Mouse (Mus musculus) intestine, postnatal 0 days (tissue): ENCODE data around the gene Wdr6. TPM values are rescaled to one million over a fixed set of nuclear protein-coding genes. Genes with fewer than 3 reads are reported as not detected.
A peak's percentile ranks its signal among the peaks of the same experiment; 100 is the strongest.

Experiments
- ATAC-seq: fragments of 200-750 bp; cut with Nextera tagmentation; 2 replicates; pipeline ENCODE4 v1.8.0; 2017; ENCODE audit warnings: mild to moderate bottlenecking, moderate TSS enrichment, moderate library complexity
- H3K27ac ChIP-seq: fragments of 300-500 bp; sonication (generic); 2 replicates; pipeline ENCODE4 v1.5.1; 2014; ENCODE audit warnings: mild to moderate bottlenecking, low read depth, low read length, moderate library complexity
- H3K27me3 ChIP-seq: fragments of 300-500 bp; sonication (generic); replicated peaks from 2 replicates; pipeline ENCODE4 v1.6.1; 2014; ENCODE audit warnings: low read length, mixed read lengths; ENCODE audit not compliant: control insufficient read depth, insufficient read depth
- H3K36me3 ChIP-seq: fragments of 300-500 bp; sonication (generic); 2 replicates; pipeline ENCODE4 v1.6.1; 2014; ENCODE audit warnings: mild to moderate bottlenecking, moderate library complexity; ENCODE audit not compliant: control insufficient read depth, insufficient read depth
- H3K4me1 ChIP-seq: fragments of 300-500 bp; sonication (generic); replicated peaks from 2 replicates; pipeline ENCODE4 v1.6.1; 2014; ENCODE audit warnings: antibody characterized with exemption, low read length, mixed read lengths; ENCODE audit not compliant: control insufficient read depth, insufficient read depth
- H3K4me2 ChIP-seq: fragments of 300-500 bp; sonication (generic); replicated peaks from 2 replicates; pipeline ENCODE4 v1.6.1; 2014; ENCODE audit warnings: low read depth, mild to moderate bottlenecking, moderate library complexity
- H3K4me3 ChIP-seq: fragments of 300-500 bp; sonication (generic); 2 replicates; pipeline ENCODE4 v1.5.1; 2014; ENCODE audit warnings: low read depth, low read length
- H3K9ac ChIP-seq: fragments of 300-500 bp; sonication (generic); 2 replicates; pipeline ENCODE4 v1.6.1; 2014; ENCODE audit warnings: mild to moderate bottlenecking, low read depth, low read length
- H3K9me3 ChIP-seq: fragments of 300-500 bp; sonication (generic); 2 replicates; pipeline ENCODE4 v1.6.1; 2016; ENCODE audit warnings: mixed run types; ENCODE audit not compliant: control insufficient read depth
- CTCF ChIP-seq: sonication (generic); IDR thresholded peaks from 2 replicates; pipeline ENCODE4 v1.5.1; 2016; ENCODE audit warnings: low read depth, mild to moderate bottlenecking, control low read depth, antibody characterized with exemption, moderate library complexity
- WGBS: fragments of 180-500 bp; shearing (Covaris S2); extraction: QIAGEN DNeasy Blood & Tissue Kit; methylation state at CpG from one replicate; pipeline ENCODE4 v1.1.7; 2014; 5-methylcytosine and 5-hydroxymethylcytosine counted together
- polyA plus RNA-seq: library from polyadenylated mRNA; unstranded; fragments of >200 nt; fragmentation: Nextera tagmentation; extraction: Ambion mirVana; gene quantifications from 2 replicates; pipeline ENCODE4 v1.2.1, GENCODE M21; 2015

The Wdr6 gene
- polyA plus RNA-seq, 1 experiment from 2014 or later: 16.7 TPM

DNA sequence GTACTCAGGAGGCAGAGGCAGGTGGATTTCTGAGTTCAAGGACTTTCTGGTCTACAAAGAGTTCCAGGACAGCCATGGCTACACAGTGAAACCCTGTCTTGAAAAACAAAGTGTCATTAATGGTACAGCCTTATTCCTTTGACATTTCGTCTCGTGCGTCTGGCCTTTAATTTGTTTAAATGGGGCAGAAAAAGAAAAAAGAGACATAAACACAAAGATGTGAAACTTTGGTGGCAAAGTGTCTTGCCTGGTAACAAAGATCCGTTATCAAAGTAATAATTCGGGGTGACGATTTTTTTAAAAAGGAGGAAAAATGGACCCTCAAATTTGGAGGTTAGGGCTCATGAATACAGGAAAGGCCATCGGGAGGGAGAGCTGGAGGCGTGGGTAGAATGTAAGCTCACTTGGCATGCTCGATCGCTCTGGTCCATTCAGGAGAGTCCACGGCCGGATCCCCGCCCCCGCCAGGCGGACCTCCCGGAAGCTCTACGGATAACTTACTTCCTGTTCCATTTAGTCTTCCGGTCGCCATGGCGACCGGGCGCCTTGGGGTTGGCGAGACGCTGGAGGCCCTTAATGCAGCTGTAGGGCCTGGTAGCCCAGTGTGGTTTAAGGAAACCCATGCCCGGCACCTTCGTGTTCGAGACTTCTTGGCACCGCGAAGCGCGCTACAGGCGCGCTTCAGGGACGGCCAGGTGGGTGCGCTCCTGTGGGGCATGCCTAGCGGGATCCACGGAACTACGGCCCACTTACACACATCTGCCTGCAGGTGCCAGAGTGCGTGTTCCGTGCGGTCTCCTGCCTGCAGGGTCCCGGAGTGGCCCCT lies 8.9 kb downstream of the Wdr6 start, which contains the start of gene Dalrd3:
Gene Dalrd3 (plus strand): TSS at position 506 of the 826 bp plus-strand sequence.
- no peak for TF ChIP-seq CTCF
- peak; percentile 45 for ATAC-seq
- WGBS: 5% methylated on average over 42 of the region's 42 CpGs

GRCm38 (mm10) chr9:108568511-108568921 lies 10.0 kb downstream of the Wdr6 start:
- H3K27ac ChIP-seq: peak overlapping the region; percentile 91
- H3K27me3 ChIP-seq: no peaks in the 10 kb centered on the region
- peaks cover 12% of the 10 kb centered on the region; the same call in 1 of the 2 replicates for H3K4me1 ChIP-seq
- peak overlapping the region; percentile 98 for H3K4me2 ChIP-seq
- TF ChIP-seq CTCF: no peak
- 0 out of 2 replicates have a peak overlapping the region, but pooled peaks have one; percentile 72 for H3K9ac ChIP-seq
- no peak for ATAC-seq
- H3K4me3 ChIP-seq: peak overlapping the region; percentile 69
- WGBS: 48% methylated on average over 17 of the region's 17 CpGs
- H3K36me3 ChIP-seq: peaks cover 39% of the 10 kb centered on the region
- no peaks in the 10 kb centered on the region for H3K9me3 ChIP-seq

More for the DNA sequence above, 8.9 kb downstream of the Wdr6 start, which contains the start of gene Dalrd3:
- Histone ChIP-seq H3K9me3 (no peaks in the 10 kb centered on the region), H3K27me3 (no peaks in the 10 kb centered on the region), H3K36me3 (peaks cover 29% of the 10 kb centered on the region), H3K4me3 (peak within 1 kb of the TSS; percentile 69), H3K9ac (peak within 1 kb of the TSS; percentile 45; the same call in 1 of the 2 replicates), H3K4me1 (peaks cover 12% of the 10 kb centered on the region; the same call in 1 of the 2 replicates), H3K4me2 (peak within 1 kb of the TSS; percentile 98), H3K27ac (peak within 1 kb of the TSS; percentile 91)

GRCm38 (mm10) chr9:108567931-108568419 lies 10.6 kb downstream of the Wdr6 start:
- H3K4me3 ChIP-seq: peak overlapping the region; percentile 69
- peaks cover 36% of the 10 kb centered on the region for H3K36me3 ChIP-seq
- WGBS: 8% methylated on average over 18 of the region's 18 CpGs
- ATAC-seq: no peak
- peak overlapping the region; percentile 91 for H3K27ac ChIP-seq
- no peaks in the 10 kb centered on the region for H3K27me3 ChIP-seq
- peaks cover 12% of the 10 kb centered on the region; the same call in 1 of the 2 replicates for H3K4me1 ChIP-seq
- H3K9ac ChIP-seq: peak overlapping the region; percentile 72
- H3K9me3 ChIP-seq: no peaks in the 10 kb centered on the region
- no peak for TF ChIP-seq CTCF
- peak overlapping the region; percentile 98 for H3K4me2 ChIP-seq

DNA sequence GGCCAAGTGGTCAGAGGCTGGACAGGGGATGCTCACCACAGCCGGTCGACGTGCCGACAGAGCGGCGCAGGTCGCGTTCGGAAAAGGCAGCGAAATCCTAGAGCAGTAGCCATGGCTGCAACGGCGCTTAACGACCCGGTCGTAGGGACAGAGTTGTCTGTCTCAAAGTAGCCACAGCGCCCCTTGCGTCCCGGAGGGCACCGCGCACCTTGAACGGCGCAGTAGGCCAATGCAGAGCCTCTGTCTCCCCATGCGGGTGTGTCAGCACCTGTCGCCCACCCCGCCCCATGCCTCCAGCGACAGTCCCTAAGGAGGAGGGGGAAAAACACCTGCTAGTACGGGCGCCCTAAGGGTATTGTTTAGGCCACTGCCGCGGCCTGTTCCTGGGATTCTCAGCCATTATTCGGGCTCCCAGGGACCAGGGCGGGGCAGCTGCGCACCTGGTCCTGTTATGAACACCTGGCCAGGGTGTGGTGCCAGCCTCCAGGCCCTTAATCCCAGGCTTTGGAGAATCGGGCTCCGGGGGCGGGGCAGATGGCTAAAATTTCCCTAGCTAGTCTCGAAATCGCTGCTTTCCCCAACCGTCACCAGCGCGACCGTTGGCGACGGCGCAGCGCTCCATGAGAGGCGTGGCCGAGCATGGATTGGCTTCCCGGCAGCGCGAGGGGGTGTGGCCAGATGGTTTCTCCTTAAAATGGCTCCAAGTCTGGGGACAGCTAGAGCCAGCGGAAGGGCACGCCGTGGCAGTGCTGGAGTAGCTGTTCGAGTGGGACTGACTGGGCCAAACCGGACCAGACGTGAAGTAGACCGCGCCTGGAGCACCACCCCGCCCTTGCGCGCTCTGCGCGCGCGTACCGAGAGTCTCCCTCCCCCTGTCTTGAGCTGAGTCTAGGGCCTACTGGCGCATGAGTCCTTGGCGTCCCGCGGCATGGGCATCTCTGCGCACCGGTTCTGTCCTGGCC lies 11.4 kb downstream of the Wdr6 start, which contains the start of gene Ndufaf3:
Gene Ndufaf3 (minus strand): TSS at position 620 of the 962 bp plus-strand sequence.
- Histone ChIP-seq H3K36me3 (peaks cover 28% of the 10 kb centered on the region), H3K27me3 (no peaks in the 10 kb centered on the region), H3K9me3 (no peaks in the 10 kb centered on the region), H3K4me3 (peak within 1 kb of the TSS; percentile 69), H3K27ac (peak within 1 kb of the TSS; percentile 91), H3K9ac (peak within 1 kb of the TSS; percentile 72), H3K4me1 (peaks cover 12% of the 10 kb centered on the region; the same call in 1 of the 2 replicates), H3K4me2 (peak within 1 kb of the TSS; percentile 98)
- under 1% methylated on average over 69 of the region's 73 CpGs for WGBS
- peak; percentile 97 for TF ChIP-seq CTCF
- ATAC-seq: peak; percentile 83

GRCm38 (mm10) chr9:108565881-108566814 lies 12.4 kb downstream of the Wdr6 start:
- H3K36me3 ChIP-seq: peaks cover 24% of the 10 kb centered on the region

More at GRCm38 (mm10) chr9:108565881-108566814, 12.4 kb downstream of the Wdr6 start:
- Histone ChIP-seq H3K9me3 (no peaks in the 10 kb centered on the region), H3K9ac (peak overlapping the region; percentile 72), H3K27me3 (no peaks in the 10 kb centered on the region), H3K27ac (peak overlapping the region; percentile 91), H3K4me3 (peak overlapping the region; percentile 69), H3K4me2 (peak overlapping the region; percentile 98), H3K4me1 (peaks cover 12% of the 10 kb centered on the region; the same call in 1 of the 2 replicates)
- TF ChIP-seq CTCF: no peak
- 10% methylated on average over 35 of the region's 35 CpGs for WGBS
- no peak for ATAC-seq
